Mouse (Mus musculus): ENCODE measurements around the gene Shank2. TPM values are rescaled to one million over a fixed set of nuclear protein-coding genes. Genes with fewer than 3 reads are reported as not detected.

Shank2 gene
- polyA plus RNA-seq, 1 experiment from 2014 or later = 2.1 TPM

DNA sequence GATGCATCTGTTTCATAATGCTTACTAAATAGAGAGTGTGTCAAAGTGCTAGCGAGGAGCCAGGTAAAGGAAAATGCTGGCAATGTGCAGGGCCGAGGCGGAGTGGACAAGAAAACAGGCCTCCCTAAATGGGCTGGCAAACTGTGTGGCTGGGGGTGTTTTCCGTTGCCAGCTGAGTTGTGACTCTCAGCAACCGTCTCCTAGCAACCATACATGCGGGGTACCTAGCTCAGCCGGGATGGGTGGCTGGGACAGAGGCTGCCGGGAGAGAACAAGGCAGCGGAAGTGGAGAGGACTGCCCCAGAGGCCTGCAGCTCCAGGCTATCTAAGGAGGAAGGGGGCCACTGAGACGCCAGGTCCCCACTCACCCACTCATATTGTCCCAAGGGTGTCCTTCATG lies 315.1 kb downstream of the Shank2 start:
- Histone ChIP-seq H3K36me3 (ENCODE audit: control insufficient read depth, insufficient read depth, low read length) (no peaks in the 10 kb centered on the region), H3K4me3 (ENCODE audit: low read depth, low read length) (no peak overlapping the region), H3K27ac (ENCODE audit: low read depth, low read length) (no peak overlapping the region), H3K4me2 (ENCODE audit: low read depth) (no peak overlapping the region), H3K27me3 (ENCODE audit: control insufficient read depth, insufficient read depth, low read length) (no peaks in the 10 kb centered on the region), H3K9ac (ENCODE audit: low read length) (no peak overlapping the region), H3K4me1 (ENCODE audit: control insufficient read depth, insufficient read depth, low read length) (peaks cover 5% of the 10 kb centered on the region), H3K9me3 (ENCODE audit: control insufficient read depth, low read length) (no peaks in the 10 kb centered on the region)
- DNase-seq (ENCODE audit: low spot score) (peak; percentile 61), ATAC-seq (ENCODE audit: insufficient read depth, low FRiP score, low TSS enrichment) (peak; percentile 61; the same call in 1 of the 2 replicates)
- 36% methylated on average over 10 of the region's 10 CpGs for WGBS

DNA sequence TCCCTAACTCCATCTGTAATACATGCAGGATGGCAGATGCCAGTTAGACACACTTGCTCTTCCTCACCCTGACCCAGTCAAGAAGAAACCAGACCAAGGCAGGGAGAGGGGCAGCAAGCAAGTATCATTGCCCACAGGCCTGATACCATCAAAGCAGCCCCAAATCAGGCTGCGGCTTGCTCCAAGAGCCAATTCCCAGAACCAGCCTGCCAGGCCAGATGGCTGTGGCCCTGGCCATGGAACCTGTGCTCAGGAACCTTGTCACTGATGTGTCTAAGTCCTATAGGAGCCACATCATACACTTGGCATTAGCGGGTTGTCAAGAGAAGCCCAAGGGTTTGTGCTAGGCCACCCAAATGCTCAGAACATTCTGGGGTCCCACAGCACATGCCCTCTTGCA lies 322.3 kb downstream of the Shank2 start:
- ATAC-seq (ENCODE audit: insufficient read depth, low FRiP score, low TSS enrichment) (no peak), DNase-seq (ENCODE audit: low spot score) (no peak)
- Histone ChIP-seq H3K27ac (ENCODE audit: low read depth, low read length) (no peak overlapping the region), H3K4me3 (ENCODE audit: low read depth, low read length) (no peak overlapping the region), H3K9ac (ENCODE audit: low read length) (no peak overlapping the region), H3K9me3 (ENCODE audit: control insufficient read depth, low read length) (no peaks in the 10 kb centered on the region), H3K27me3 (ENCODE audit: control insufficient read depth, insufficient read depth, low read length) (no peaks in the 10 kb centered on the region), H3K4me1 (ENCODE audit: control insufficient read depth, insufficient read depth, low read length) (no peaks in the 10 kb centered on the region), H3K36me3 (ENCODE audit: control insufficient read depth, insufficient read depth, low read length) (no peaks in the 10 kb centered on the region), H3K4me2 (ENCODE audit: low read depth) (no peak overlapping the region)
- WGBS = 97% methylated on average over 2 of the region's 2 CpGs

DNA sequence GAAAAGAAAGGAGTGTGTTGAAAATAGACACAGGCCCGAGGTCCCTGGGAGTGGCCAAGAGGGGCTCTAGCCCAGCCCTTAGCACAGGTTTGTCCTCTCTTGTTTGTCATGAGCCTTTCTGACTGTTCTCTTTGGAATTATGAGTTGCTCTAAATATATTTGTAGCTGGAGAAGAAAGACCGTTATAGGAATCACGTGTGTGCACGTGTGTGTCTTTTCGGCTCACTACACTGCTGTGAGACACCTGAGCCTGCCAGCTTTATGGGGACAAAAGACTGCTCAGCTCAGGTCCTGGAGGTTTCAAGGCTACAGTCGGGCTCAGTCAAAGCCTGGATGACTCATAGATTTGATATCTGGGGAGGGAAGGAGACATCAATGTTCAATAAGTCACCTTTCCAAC lies 323.1 kb downstream of the Shank2 start:
- Histone ChIP-seq H3K4me3 (ENCODE audit: low read depth, low read length) (no peak overlapping the region), H3K27ac (ENCODE audit: low read depth, low read length) (no peak overlapping the region), H3K36me3 (ENCODE audit: control insufficient read depth, insufficient read depth, low read length) (no peaks in the 10 kb centered on the region), H3K4me2 (ENCODE audit: low read depth) (no peak overlapping the region), H3K4me1 (ENCODE audit: control insufficient read depth, insufficient read depth, low read length) (no peaks in the 10 kb centered on the region), H3K27me3 (ENCODE audit: control insufficient read depth, insufficient read depth, low read length) (no peaks in the 10 kb centered on the region), H3K9me3 (ENCODE audit: control insufficient read depth, low read length) (no peaks in the 10 kb centered on the region), H3K9ac (ENCODE audit: low read length) (no peak overlapping the region)
- ATAC-seq (ENCODE audit: insufficient read depth, low FRiP score, low TSS enrichment) (no peak), DNase-seq (ENCODE audit: low spot score) (no peak)
- WGBS = 90% methylated on average over 6 of the region's 6 CpGs

DNA sequence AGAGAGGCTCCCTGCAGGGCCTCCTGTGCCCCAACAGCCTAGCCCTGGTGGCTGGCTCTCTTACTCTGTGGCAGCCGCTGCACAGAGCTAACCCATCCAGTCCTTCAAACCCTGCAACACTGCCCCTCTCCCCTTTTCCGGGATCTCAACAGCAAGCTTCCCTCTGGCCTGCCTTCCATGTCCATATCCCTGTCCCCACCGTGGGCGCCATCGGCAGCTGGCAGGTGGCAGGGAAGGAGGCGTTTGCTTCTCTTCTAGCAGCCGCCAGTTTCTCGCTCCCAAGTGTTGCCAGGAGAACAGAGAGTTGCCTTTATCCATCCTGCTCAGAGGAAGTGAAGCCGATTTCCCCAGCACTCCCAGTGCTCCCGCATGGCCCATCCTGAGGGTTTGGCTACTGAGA lies 323.9 kb downstream of the Shank2 start:
- ATAC-seq (ENCODE audit: insufficient read depth, low FRiP score, low TSS enrichment) (no peak), DNase-seq (ENCODE audit: low spot score) (no peak)
- no peaks in the 10 kb centered on the region for H3K4me1 ChIP-seq (ENCODE audit: control insufficient read depth, insufficient read depth, low read length)
- no peak overlapping the region for H3K4me2 ChIP-seq (ENCODE audit: low read depth)
- no peak overlapping the region for H3K27ac ChIP-seq (ENCODE audit: low read depth, low read length)
- H3K4me3 ChIP-seq (ENCODE audit: low read depth, low read length) = no peak overlapping the region
- H3K9ac ChIP-seq (ENCODE audit: low read length) = no peak overlapping the region
- no peaks in the 10 kb centered on the region for H3K9me3 ChIP-seq (ENCODE audit: control insufficient read depth, low read length)
- H3K36me3 ChIP-seq (ENCODE audit: control insufficient read depth, insufficient read depth, low read length) = no peaks in the 10 kb centered on the region
- H3K27me3 ChIP-seq (ENCODE audit: control insufficient read depth, insufficient read depth, low read length) = no peaks in the 10 kb centered on the region
- WGBS = 89% methylated on average over 10 of the region's 10 CpGs

DNA sequence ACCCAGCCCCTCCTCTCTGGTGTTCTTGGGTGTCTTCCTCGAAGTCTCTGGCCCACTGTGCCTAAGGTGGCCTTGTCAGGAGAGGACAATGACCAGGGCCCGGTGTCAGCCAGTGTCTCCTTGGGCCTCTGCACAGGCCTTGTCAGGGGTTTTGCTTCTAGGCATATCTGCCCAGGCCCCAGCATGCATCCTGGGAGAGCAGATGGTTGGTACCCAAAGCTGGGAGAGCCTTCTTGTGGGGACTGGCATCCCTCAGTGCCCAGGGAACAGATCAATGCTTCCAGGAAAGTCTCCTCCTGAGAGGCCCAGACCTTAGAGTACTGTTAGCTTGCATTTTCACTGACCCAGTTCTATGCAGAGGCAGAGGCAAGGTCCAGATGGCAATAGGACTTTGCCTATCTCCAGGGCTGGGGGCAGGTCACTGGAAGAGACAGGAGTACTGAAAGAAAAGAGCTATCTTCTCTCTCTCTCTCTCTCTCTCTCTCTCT lies 327.7 kb downstream of the Shank2 start:
- Histone ChIP-seq H3K27ac (ENCODE audit: low read depth, low read length) (no peak overlapping the region), H3K4me3 (ENCODE audit: low read depth, low read length) (no peak overlapping the region), H3K9ac (ENCODE audit: low read length) (no peak overlapping the region), H3K36me3 (ENCODE audit: control insufficient read depth, insufficient read depth, low read length) (no peaks in the 10 kb centered on the region), H3K4me2 (ENCODE audit: low read depth) (no peak overlapping the region), H3K9me3 (ENCODE audit: control insufficient read depth, low read length) (no peaks in the 10 kb centered on the region), H3K27me3 (ENCODE audit: control insufficient read depth, insufficient read depth, low read length) (no peaks in the 10 kb centered on the region), H3K4me1 (ENCODE audit: control insufficient read depth, insufficient read depth, low read length) (no peaks in the 10 kb centered on the region)
- WGBS = 68% methylated on average over 2 of the region's 2 CpGs
- no peak for DNase-seq (ENCODE audit: low spot score)
- ATAC-seq (ENCODE audit: insufficient read depth, low FRiP score, low TSS enrichment) = no peak

DNA sequence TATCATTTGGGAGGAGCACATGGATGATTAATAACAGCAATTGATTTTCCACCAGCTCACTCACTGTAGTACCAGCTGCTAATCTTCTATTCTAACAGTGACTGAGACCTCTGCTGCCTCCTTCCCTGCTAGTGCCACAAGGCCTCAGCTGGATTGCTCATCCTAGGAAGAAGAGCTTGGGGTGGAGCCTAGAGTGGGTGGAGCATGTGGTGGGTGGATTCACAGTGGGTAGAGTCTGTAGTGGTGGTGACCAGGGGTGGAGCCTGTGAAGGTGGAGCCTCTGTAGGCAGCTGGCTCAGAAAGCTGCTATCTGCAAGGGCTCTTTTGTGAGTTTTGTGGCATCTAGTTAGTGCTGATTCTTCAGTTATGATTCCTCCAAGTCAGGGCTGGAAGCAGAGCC lies 334.9 kb downstream of the Shank2 start:
- Histone ChIP-seq H3K4me2 (ENCODE audit: low read depth) (no peak overlapping the region), H3K9me3 (ENCODE audit: control insufficient read depth, low read length) (no peaks in the 10 kb centered on the region), H3K4me1 (ENCODE audit: control insufficient read depth, insufficient read depth, low read length) (no peaks in the 10 kb centered on the region), H3K9ac (ENCODE audit: low read length) (no peak overlapping the region), H3K27me3 (ENCODE audit: control insufficient read depth, insufficient read depth, low read length) (no peaks in the 10 kb centered on the region), H3K4me3 (ENCODE audit: low read depth, low read length) (no peak overlapping the region), H3K36me3 (ENCODE audit: control insufficient read depth, insufficient read depth, low read length) (no peaks in the 10 kb centered on the region), H3K27ac (ENCODE audit: low read depth, low read length) (no peak overlapping the region)
- ATAC-seq (ENCODE audit: insufficient read depth, low FRiP score, low TSS enrichment) = no peak
- DNase-seq (ENCODE audit: low spot score) = no peak

DNA sequence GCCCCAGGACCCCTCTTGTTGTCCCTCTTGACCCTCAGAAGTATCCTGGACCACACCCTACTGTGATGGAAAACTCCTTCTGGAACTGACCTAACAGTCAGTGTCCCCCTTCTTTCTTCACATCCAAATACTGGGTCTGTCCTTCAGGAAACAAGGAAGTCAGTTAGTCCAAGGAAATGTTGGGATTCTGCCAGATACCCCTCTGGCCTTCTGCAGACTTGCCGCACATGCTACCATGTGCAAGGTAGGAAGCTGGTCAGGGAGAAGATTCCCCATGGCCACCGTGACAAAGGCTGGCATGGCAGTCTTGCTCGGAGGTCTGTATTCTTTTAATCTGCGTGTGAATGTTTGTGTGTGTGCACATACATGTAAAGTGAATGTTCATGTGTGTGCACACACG lies 337.0 kb downstream of the Shank2 start:
- no peaks in the 10 kb centered on the region for H3K4me1 ChIP-seq (ENCODE audit: control insufficient read depth, insufficient read depth, low read length)
- ATAC-seq (ENCODE audit: insufficient read depth, low FRiP score, low TSS enrichment) (no peak), DNase-seq (ENCODE audit: low spot score) (no peak)
- no peaks in the 10 kb centered on the region for H3K27me3 ChIP-seq (ENCODE audit: control insufficient read depth, insufficient read depth, low read length)
- H3K27ac ChIP-seq (ENCODE audit: low read depth, low read length) = no peak overlapping the region
- no peak overlapping the region for H3K4me2 ChIP-seq (ENCODE audit: low read depth)
- no peak overlapping the region for H3K4me3 ChIP-seq (ENCODE audit: low read depth, low read length)
- H3K9me3 ChIP-seq (ENCODE audit: control insufficient read depth, low read length) = no peaks in the 10 kb centered on the region
- no peaks in the 10 kb centered on the region for H3K36me3 ChIP-seq (ENCODE audit: control insufficient read depth, insufficient read depth, low read length)
- H3K9ac ChIP-seq (ENCODE audit: low read length) = no peak overlapping the region
- WGBS = 94% methylated on average over 5 of the region's 5 CpGs

DNA sequence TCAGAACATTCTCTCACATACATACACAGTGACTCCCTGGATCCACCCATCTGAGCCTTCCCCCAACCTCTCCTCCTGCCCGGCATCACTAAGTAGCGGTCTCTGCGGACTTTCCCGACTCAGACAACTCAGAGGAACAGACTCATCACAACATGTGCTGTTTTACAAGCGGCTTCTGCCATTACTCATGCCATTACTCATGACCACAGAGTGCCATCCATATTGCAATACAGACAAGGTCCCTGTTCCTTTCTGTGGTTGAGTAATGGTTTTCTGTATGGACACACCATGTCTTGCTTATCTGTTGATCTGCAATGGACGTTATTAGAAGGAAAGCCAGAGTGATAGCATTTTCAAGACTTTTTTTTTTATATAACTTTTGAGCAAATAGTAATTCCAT lies 338.6 kb downstream of the Shank2 start:
- Histone ChIP-seq H3K9ac (ENCODE audit: low read length) (no peak overlapping the region), H3K4me2 (ENCODE audit: low read depth) (no peak overlapping the region), H3K27ac (ENCODE audit: low read depth, low read length) (no peak overlapping the region), H3K9me3 (ENCODE audit: control insufficient read depth, low read length) (no peaks in the 10 kb centered on the region), H3K4me1 (ENCODE audit: control insufficient read depth, insufficient read depth, low read length) (no peaks in the 10 kb centered on the region), H3K36me3 (ENCODE audit: control insufficient read depth, insufficient read depth, low read length) (no peaks in the 10 kb centered on the region), H3K4me3 (ENCODE audit: low read depth, low read length) (no peak overlapping the region), H3K27me3 (ENCODE audit: control insufficient read depth, insufficient read depth, low read length) (no peaks in the 10 kb centered on the region)
- ATAC-seq (ENCODE audit: insufficient read depth, low FRiP score, low TSS enrichment) (no peak), DNase-seq (ENCODE audit: low spot score) (no peak)
- WGBS = 88% methylated on average over 6 of the region's 6 CpGs

DNA sequence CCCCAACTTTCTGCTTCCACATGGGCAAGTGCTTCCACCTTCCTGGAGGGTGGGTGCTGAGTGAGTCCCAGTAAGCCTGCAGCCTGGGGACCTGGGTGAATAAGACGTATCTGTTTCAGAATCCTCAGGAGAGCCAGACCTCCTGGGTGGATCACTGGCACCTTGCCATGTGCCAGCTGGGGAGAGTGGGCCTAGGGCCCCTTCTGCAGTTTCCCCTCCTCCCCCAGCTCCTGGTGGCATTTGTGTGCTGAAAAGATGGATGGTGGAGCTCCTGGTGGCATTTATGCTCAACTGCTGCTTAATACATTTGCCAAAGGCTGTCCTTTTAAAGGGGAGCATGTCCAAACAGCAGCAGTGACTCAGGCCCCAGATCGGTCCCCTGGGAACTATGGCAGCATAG lies 364.4 kb downstream of the Shank2 start:
- Histone ChIP-seq H3K4me2 (ENCODE audit: low read depth) (no peak overlapping the region), H3K9ac (ENCODE audit: low read length) (no peak overlapping the region), H3K36me3 (ENCODE audit: control insufficient read depth, insufficient read depth, low read length) (no peaks in the 10 kb centered on the region), H3K27me3 (ENCODE audit: control insufficient read depth, insufficient read depth, low read length) (no peaks in the 10 kb centered on the region), H3K9me3 (ENCODE audit: control insufficient read depth, low read length) (no peaks in the 10 kb centered on the region), H3K4me1 (ENCODE audit: control insufficient read depth, insufficient read depth, low read length) (no peaks in the 10 kb centered on the region), H3K27ac (ENCODE audit: low read depth, low read length) (no peak overlapping the region), H3K4me3 (ENCODE audit: low read depth, low read length) (no peak overlapping the region)
- ATAC-seq (ENCODE audit: insufficient read depth, low FRiP score, low TSS enrichment) = no peak
- WGBS = 78% methylated on average over 2 of the region's 2 CpGs
- no peak for DNase-seq (ENCODE audit: low spot score)

Data from neural tube, embryonic 11.5 days (tissue).